Mouse (Mus musculus): ENCODE data around the gene Ugt1a6a. TPM values are rescaled to one million over a fixed set of nuclear protein-coding genes. Genes with fewer than 3 reads are reported as not detected.

Ugt1a6a gene
- polyA plus RNA-seq, 1 experiment: not detected

- TF ChIP-seq POLR2A (IDR thresholded peaks at IDR 0.05; ENCODE audit: insufficient read depth, low read depth, low read length) (no peak), CTCF (IDR thresholded peaks at IDR 0.05; ENCODE audit: insufficient read depth, low read depth, low read length) (no peak)
- WGBS: 58% methylated on average over 4 of the region's 4 CpGs
- Histone ChIP-seq H3K4me3 (ENCODE audit: insufficient read depth, low read depth, low read length) (no peak overlapping the region), H3K27ac (ENCODE audit: insufficient read depth, low read depth, low read length) (no peak overlapping the region), H3K4me1 (ENCODE audit: control insufficient read depth, insufficient read depth, low read length) (no peaks in the 10 kb centered on the region)
These were observed 101.3 kb downstream of the Ugt1a6a start for GRCm38 (mm10) chr1:88235894-88236415.

DNA sequence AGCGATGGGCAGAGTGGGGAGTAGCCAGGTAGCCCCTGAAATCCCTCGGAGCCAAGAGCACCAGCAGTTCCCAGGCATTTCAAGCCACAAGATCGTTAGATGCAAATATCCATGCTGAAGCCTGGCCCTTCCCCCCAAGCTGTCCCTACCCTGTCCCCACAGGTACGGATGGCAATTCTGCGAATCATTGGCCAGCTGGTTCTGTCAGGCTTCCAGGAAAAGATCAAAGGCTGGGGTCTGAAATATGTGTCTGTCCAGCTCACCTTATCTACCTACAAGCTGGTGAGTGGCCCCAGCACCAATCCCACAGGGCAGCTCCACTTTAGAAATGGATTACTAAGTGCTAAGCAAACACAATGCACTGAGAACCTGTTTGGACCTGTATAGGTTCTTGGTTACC lies 102.7 kb downstream of the Ugt1a6a start:
- Histone ChIP-seq H3K27ac (ENCODE audit: insufficient read depth, low read depth, low read length) (no peak overlapping the region), H3K4me3 (ENCODE audit: insufficient read depth, low read depth, low read length) (no peak overlapping the region), H3K4me1 (ENCODE audit: control insufficient read depth, insufficient read depth, low read length) (no peaks in the 10 kb centered on the region)
- WGBS: 80% methylated on average over 5 of the region's 5 CpGs
- TF ChIP-seq POLR2A (IDR thresholded peaks at IDR 0.05; ENCODE audit: insufficient read depth, low read depth, low read length) (no peak), CTCF (IDR thresholded peaks at IDR 0.05; ENCODE audit: insufficient read depth, low read depth, low read length) (no peak)

DNA sequence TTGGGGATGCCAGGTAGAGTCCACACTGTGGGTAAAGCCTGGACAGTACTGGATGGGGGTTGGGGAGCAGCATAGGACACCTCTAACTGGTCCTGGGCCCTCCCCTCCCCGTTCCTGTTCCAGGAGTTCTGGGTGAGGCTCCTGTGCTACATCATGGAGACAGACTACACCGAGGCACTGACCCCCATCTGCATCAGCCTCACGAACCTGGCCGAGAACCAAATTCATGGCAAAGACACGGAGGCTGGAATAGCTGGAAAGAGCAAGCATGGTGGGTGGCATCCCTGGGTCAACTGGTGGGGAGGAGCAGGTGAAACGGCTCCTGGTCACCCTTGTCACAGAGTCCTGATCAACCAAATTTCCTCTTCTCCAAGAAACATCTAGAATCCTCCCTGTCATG lies 104.2 kb downstream of the Ugt1a6a start:
- TF ChIP-seq CTCF (IDR thresholded peaks at IDR 0.05; ENCODE audit: insufficient read depth, low read depth, low read length): no peak
- TF ChIP-seq POLR2A (IDR thresholded peaks at IDR 0.05; ENCODE audit: insufficient read depth, low read depth, low read length): no peak

DNA sequence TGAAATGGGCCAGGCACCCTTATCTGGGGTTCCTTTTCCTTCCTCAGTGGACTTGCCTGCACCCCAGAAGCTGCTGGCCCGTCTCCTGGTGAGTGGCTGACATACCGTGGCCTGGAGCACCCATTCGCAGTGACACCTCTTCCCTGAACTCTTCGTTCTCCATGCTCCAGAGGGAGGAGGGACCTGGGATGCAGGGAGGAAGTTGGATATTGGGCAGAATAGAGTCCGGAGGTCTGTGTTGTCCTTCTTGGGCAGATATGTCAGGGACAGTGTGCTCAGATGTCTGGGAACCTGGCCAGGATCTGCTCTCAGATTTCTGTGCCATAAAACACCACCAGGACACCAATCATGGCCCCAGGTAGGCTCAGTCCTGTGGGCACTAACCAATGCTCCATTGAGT lies 105.5 kb downstream of the Ugt1a6a start:
- 76% methylated on average over 5 of the region's 5 CpGs for WGBS
- no peak for TF ChIP-seq CTCF (IDR thresholded peaks at IDR 0.05; ENCODE audit: insufficient read depth, low read depth, low read length)
- no peak for TF ChIP-seq POLR2A (IDR thresholded peaks at IDR 0.05; ENCODE audit: insufficient read depth, low read depth, low read length)
- no peak overlapping the region for H3K27ac ChIP-seq (ENCODE audit: insufficient read depth, low read depth, low read length)
- H3K4me3 ChIP-seq (ENCODE audit: insufficient read depth, low read depth, low read length): no peak overlapping the region
- no peaks in the 10 kb centered on the region for H3K4me1 ChIP-seq (ENCODE audit: control insufficient read depth, insufficient read depth, low read length)

More for the DNA sequence above, 104.2 kb downstream of the Ugt1a6a start:
- no peak overlapping the region for H3K27ac ChIP-seq (ENCODE audit: insufficient read depth, low read depth, low read length)
- WGBS: 75% methylated on average over 6 of the region's 6 CpGs
- no peak overlapping the region for H3K4me3 ChIP-seq (ENCODE audit: insufficient read depth, low read depth, low read length)
- H3K4me1 ChIP-seq (ENCODE audit: control insufficient read depth, insufficient read depth, low read length): no peaks in the 10 kb centered on the region

- WGBS: 71% methylated on average over 4 of the region's 4 CpGs
- H3K4me1 ChIP-seq (ENCODE audit: control insufficient read depth, insufficient read depth, low read length): no peaks in the 10 kb centered on the region
- no peak overlapping the region for H3K27ac ChIP-seq (ENCODE audit: insufficient read depth, low read depth, low read length)
- no peak overlapping the region for H3K4me3 ChIP-seq (ENCODE audit: insufficient read depth, low read depth, low read length)
- TF ChIP-seq POLR2A (IDR thresholded peaks at IDR 0.05; ENCODE audit: insufficient read depth, low read depth, low read length): no peak
- TF ChIP-seq CTCF (IDR thresholded peaks at IDR 0.05; ENCODE audit: insufficient read depth, low read depth, low read length): no peak
These were observed 106.0 kb downstream of the Ugt1a6a start for GRCm38 (mm10) chr1:88240579-88240978.

- WGBS: 66% methylated on average over 5 of the region's 5 CpGs
- Histone ChIP-seq H3K4me1 (ENCODE audit: control insufficient read depth, insufficient read depth, low read length) (no peaks in the 10 kb centered on the region), H3K4me3 (ENCODE audit: insufficient read depth, low read depth, low read length) (no peak overlapping the region), H3K27ac (ENCODE audit: insufficient read depth, low read depth, low read length) (no peak overlapping the region)
- TF ChIP-seq CTCF (IDR thresholded peaks at IDR 0.05; ENCODE audit: insufficient read depth, low read depth, low read length) (no peak), POLR2A (IDR thresholded peaks at IDR 0.05; ENCODE audit: insufficient read depth, low read depth, low read length) (no peak)
These were observed 109.3 kb downstream of the Ugt1a6a start for GRCm38 (mm10) chr1:88243861-88244260.

GRCm38 (mm10) chr1:88245881-88246280 lies 111.3 kb downstream of the Ugt1a6a start:
- WGBS: 80% methylated on average over 6 of the region's 6 CpGs
- Histone ChIP-seq H3K4me3 (ENCODE audit: insufficient read depth, low read depth, low read length) (no peak overlapping the region), H3K4me1 (ENCODE audit: control insufficient read depth, insufficient read depth, low read length) (no peaks in the 10 kb centered on the region), H3K27ac (ENCODE audit: insufficient read depth, low read depth, low read length) (no peak overlapping the region)
- TF ChIP-seq POLR2A (IDR thresholded peaks at IDR 0.05; ENCODE audit: insufficient read depth, low read depth, low read length) (no peak), CTCF (IDR thresholded peaks at IDR 0.05; ENCODE audit: insufficient read depth, low read depth, low read length) (no peak)

DNA sequence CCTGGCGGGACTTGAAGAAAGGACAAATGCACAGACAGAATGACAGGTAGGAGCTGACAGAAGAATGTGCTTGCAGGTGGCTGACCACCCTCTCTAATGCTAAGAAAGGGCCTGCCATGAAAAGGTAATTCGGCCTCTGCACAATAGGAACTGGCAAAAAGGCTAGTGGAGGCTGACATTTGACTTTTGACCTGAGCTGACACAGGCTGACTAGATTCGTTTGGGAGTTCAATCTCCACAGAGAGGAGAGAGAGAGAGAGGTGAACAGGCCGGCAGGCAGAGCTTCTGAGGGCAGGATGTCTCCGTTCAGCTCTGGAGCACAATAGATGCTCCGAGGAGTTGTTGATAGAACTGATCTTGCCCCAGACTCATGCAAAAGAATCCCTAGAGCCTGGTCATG lies 111.8 kb downstream of the Ugt1a6a start:
- 49% methylated on average over 6 of the region's 6 CpGs for WGBS
- Histone ChIP-seq H3K4me1 (ENCODE audit: control insufficient read depth, insufficient read depth, low read length) (no peaks in the 10 kb centered on the region), H3K4me3 (ENCODE audit: insufficient read depth, low read depth, low read length) (no peak overlapping the region), H3K27ac (ENCODE audit: insufficient read depth, low read depth, low read length) (no peak overlapping the region)
- TF ChIP-seq POLR2A (IDR thresholded peaks at IDR 0.05; ENCODE audit: insufficient read depth, low read depth, low read length): no peak
- no peak for TF ChIP-seq CTCF (IDR thresholded peaks at IDR 0.05; ENCODE audit: insufficient read depth, low read depth, low read length)

- H3K27ac ChIP-seq (ENCODE audit: insufficient read depth, low read depth, low read length): no peak overlapping the region
- no peak overlapping the region for H3K4me3 ChIP-seq (ENCODE audit: insufficient read depth, low read depth, low read length)
- 42% methylated on average over 2 of the region's 2 CpGs for WGBS
- TF ChIP-seq POLR2A (IDR thresholded peaks at IDR 0.05; ENCODE audit: insufficient read depth, low read depth, low read length) (no peak), CTCF (IDR thresholded peaks at IDR 0.05; ENCODE audit: insufficient read depth, low read depth, low read length) (no peak)
- H3K4me1 ChIP-seq (ENCODE audit: control insufficient read depth, insufficient read depth, low read length): no peaks in the 10 kb centered on the region
These were observed 113.1 kb downstream of the Ugt1a6a start for GRCm38 (mm10) chr1:88247660-88248059.

- Histone ChIP-seq H3K4me1 (ENCODE audit: control insufficient read depth, insufficient read depth, low read length) (no peaks in the 10 kb centered on the region), H3K27ac (ENCODE audit: insufficient read depth, low read depth, low read length) (no peak overlapping the region), H3K4me3 (ENCODE audit: insufficient read depth, low read depth, low read length) (no peak overlapping the region)
- WGBS: 67% methylated on average over 4 of the region's 4 CpGs
- TF ChIP-seq POLR2A (IDR thresholded peaks at IDR 0.05; ENCODE audit: insufficient read depth, low read depth, low read length) (no peak), CTCF (IDR thresholded peaks at IDR 0.05; ENCODE audit: insufficient read depth, low read depth, low read length) (no peak)
These were observed 114.0 kb downstream of the Ugt1a6a start for GRCm38 (mm10) chr1:88248658-88249057.

Measured in olfactory bulb, adult 2 months (tissue).